Mouse (Mus musculus) midbrain, embryonic 14.5 days (tissue): ENCODE results near the gene Reck. TPM values are rescaled to one million over a fixed set of nuclear protein-coding genes. Genes with fewer than 3 reads are reported as not detected.

ENCODE experiments used
- ATAC-seq: fragments of 200-750 bp; cut with Nextera tagmentation; 2 replicates; pipeline ENCODE4 v1.8.0; 2017; ENCODE audit warnings: moderate number of reproducible peaks, moderate library complexity; ENCODE audit not compliant: low FRiP score, low TSS enrichment
- DNase-seq: peaks from one replicate; pipeline ENCODE4 v3.0.0-alpha.2; 2015
- H3K27ac ChIP-seq: fragments of 300-500 bp; sonication (generic); replicated peaks from 2 replicates; pipeline ENCODE4 v1.5.1; 2014; ENCODE audit warnings: mild to moderate bottlenecking, low read depth, low read length, moderate library complexity
- H3K27me3 ChIP-seq: fragments of 300-500 bp; sonication (generic); 2 replicates; pipeline ENCODE4 v1.6.1; 2014; ENCODE audit warnings: low read length, control low read depth, mixed read lengths; ENCODE audit not compliant: control insufficient read depth, insufficient read depth
- H3K36me3 ChIP-seq: fragments of 300-500 bp; sonication (generic); 2 replicates; pipeline ENCODE4 v1.6.1; 2014; ENCODE audit warnings: low read length, control low read depth; ENCODE audit not compliant: control insufficient read depth, insufficient read depth
- H3K4me1 ChIP-seq: fragments of 300-500 bp; sonication (generic); 2 replicates; pipeline ENCODE4 v1.6.1; 2014; ENCODE audit warnings: mild to moderate bottlenecking, antibody characterized with exemption, low read length, control low read depth; ENCODE audit not compliant: control insufficient read depth, insufficient read depth
- H3K4me2 ChIP-seq: fragments of 300-500 bp; sonication (generic); 2 replicates; pipeline ENCODE4 v1.6.1; 2014; ENCODE audit warnings: mild to moderate bottlenecking, low read length, moderate library complexity
- H3K4me3 ChIP-seq: fragments of 300-500 bp; sonication (generic); replicated peaks from 2 replicates; pipeline ENCODE4 v1.5.1; 2014; ENCODE audit warnings: low read depth, low read length
- H3K9ac ChIP-seq: fragments of 300-500 bp; sonication (generic); replicated peaks from 2 replicates; pipeline ENCODE4 v1.6.1; 2014; ENCODE audit warnings: mild to moderate bottlenecking, low read length, moderate library complexity
- H3K9me3 ChIP-seq: fragments of 300-500 bp; sonication (generic); 2 replicates; pipeline ENCODE4 v1.6.1; 2016; ENCODE audit warnings: low read length, control low read depth, mixed read lengths; ENCODE audit not compliant: control insufficient read depth
- WGBS: fragments of 180-500 bp; shearing (Covaris S2); extraction: QIAGEN DNeasy Blood & Tissue Kit; methylation state at CpG from one replicate; pipeline ENCODE4 v1.1.7; 2014; 5-methylcytosine and 5-hydroxymethylcytosine counted together
- polyA plus RNA-seq: library from polyadenylated mRNA; unstranded; fragments of >200 nt; fragmentation: Nextera tagmentation; extraction: Ambion mirVana; gene quantifications from 2 replicates; pipeline ENCODE4 v1.2.1, GENCODE M21; 2014

Reck gene
- polyA plus RNA-seq, 1 experiment from 2014 or later: 6.8 TPM

DNA sequence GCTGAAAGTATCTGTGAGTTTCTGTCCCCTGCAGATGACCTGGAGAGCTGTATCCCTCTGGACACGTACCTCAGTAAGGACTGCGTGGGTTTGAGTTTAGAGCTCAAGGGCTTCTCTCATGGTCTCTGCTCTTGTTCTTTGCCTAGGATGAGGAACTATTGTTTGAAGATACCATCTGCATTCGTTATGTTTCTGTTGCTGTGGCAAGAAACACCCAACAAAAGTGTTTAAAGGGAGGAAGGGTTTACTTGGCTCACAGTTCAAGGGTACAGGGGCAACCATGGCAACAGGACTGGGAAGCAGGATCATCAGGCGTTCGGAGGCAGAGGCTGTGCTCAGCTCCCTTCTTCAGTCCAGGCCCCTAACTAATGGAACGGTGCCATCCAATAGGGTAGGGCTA lies 49.8 kb downstream of the Reck start:
- peaks cover 55% of the 10 kb centered on the region for H3K36me3 ChIP-seq
- DNase-seq (no peak), ATAC-seq (no peak)
- H3K27me3 ChIP-seq: no peaks in the 10 kb centered on the region
- no peak overlapping the region for H3K27ac ChIP-seq
- no peak overlapping the region for H3K4me3 ChIP-seq
- WGBS: 77% methylated on average over 6 of the region's 6 CpGs
- H3K9me3 ChIP-seq: no peaks in the 10 kb centered on the region
- no peaks in the 10 kb centered on the region for H3K4me1 ChIP-seq
- no peak overlapping the region for H3K9ac ChIP-seq
- no peak overlapping the region for H3K4me2 ChIP-seq

DNA sequence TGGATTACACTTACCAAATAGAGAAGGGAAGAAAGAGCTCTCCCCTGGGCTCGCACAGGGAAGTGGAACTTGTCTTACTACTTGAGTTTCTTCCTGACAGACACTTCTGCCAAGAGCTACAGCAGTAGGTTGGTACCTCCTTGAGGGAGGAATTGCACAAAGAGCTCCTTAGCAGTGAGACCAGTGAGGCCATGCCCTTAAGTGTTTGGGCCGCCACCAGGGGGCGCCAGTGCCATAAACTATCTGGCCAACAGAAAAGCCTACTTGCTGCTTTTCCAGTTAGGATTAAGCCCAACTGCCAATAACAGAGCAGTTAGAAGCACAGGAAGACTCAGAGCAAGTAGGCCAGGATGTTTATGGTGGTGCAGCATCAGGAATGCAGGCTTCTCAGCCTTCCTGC lies 50.4 kb downstream of the Reck start:
- no peak for ATAC-seq

DNA sequence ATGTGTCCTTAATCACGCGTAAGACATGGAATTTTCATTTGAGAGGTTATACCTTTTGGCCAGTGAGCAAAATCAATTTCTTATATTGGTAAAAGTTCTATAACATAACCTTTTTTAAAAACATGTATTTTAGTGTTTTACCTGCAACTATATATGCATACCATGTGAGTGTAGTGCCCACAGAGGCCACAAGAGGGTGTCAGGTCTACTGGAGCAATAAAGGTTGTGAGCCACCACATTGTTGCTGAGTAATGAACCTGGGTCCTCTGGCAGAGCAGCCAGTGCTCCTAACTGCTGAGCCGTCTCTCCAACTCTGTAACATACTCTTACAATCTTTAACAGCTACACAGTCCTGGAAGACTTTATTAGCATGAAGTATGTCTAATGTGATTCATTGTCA lies 52.5 kb downstream of the Reck start:
- no peak overlapping the region for H3K27ac ChIP-seq
- H3K4me2 ChIP-seq: no peak overlapping the region
- ATAC-seq (no peak), DNase-seq (peak; percentile 27)
- H3K4me3 ChIP-seq: no peak overlapping the region
- peaks cover 72% of the 10 kb centered on the region for H3K36me3 ChIP-seq
- H3K9ac ChIP-seq: no peak overlapping the region
- no peaks in the 10 kb centered on the region for H3K9me3 ChIP-seq
- WGBS: 91% methylated on average over 3 of the region's 3 CpGs
- no peaks in the 10 kb centered on the region for H3K4me1 ChIP-seq
- no peaks in the 10 kb centered on the region for H3K27me3 ChIP-seq

More for the DNA sequence above, 50.4 kb downstream of the Reck start:
- H3K27ac ChIP-seq: no peak overlapping the region
- H3K27me3 ChIP-seq: no peaks in the 10 kb centered on the region
- no peak overlapping the region for H3K4me2 ChIP-seq
- H3K9me3 ChIP-seq: no peaks in the 10 kb centered on the region
- no peaks in the 10 kb centered on the region for H3K4me1 ChIP-seq
- H3K36me3 ChIP-seq: peaks cover 57% of the 10 kb centered on the region
- H3K4me3 ChIP-seq: no peak overlapping the region
- peak; percentile 92 for DNase-seq
- H3K9ac ChIP-seq: no peak overlapping the region
- WGBS: 15% methylated on average over 3 of the region's 3 CpGs

DNA sequence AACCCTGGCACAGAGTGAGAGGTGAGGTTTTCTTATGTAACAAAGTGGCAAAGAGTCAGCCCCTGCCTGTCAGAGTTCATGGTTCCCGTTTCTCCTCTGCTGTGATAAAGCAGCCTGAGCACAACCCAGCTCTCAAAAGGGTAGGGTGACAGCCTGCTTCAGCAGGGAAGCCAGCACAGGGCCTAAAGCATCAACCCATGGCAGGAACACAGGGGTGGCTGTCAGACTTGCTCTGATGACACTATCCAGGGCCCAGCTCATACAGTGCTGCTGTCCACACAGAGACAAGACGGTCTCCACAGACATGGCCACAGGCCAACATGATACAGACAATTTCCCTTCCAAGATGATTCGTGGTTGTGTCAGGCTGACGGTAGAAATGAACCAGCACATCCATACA lies 56.5 kb downstream of the Reck start:
- DNase-seq (no peak), ATAC-seq (no peak)
- H3K27me3 ChIP-seq: no peaks in the 10 kb centered on the region
- no peaks in the 10 kb centered on the region for H3K9me3 ChIP-seq
- peaks cover 69% of the 10 kb centered on the region for H3K36me3 ChIP-seq
- no peak overlapping the region for H3K9ac ChIP-seq
- no peak overlapping the region for H3K4me3 ChIP-seq
- no peak overlapping the region for H3K27ac ChIP-seq
- no peak overlapping the region for H3K4me2 ChIP-seq
- no peaks in the 10 kb centered on the region for H3K4me1 ChIP-seq
- 92% methylated on average over 4 of the region's 4 CpGs for WGBS

DNA sequence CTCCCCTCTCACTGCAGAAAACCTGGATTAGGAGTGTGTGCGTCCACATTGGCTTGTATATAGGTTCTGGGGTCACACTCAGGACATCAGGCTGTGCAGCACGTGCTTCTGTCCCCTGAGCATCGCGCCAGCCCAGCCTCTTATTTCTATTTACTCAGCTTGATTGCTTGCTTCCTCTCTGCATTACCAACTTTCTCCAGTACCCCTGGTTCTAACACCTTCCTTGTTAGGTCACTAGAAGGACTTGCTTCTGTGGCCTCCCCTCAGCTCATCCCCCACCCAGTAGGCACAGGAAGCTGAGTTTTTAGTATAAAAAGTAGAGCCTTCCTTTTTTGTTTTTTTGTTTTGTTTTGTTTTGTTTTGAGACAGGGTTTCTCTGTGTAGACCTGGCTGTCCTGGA lies 60.9 kb downstream of the Reck start:
- H3K4me1 ChIP-seq: no peaks in the 10 kb centered on the region
- no peak for ATAC-seq
- no peak overlapping the region for H3K27ac ChIP-seq
- no peak for DNase-seq
- H3K9ac ChIP-seq: no peak overlapping the region
- WGBS: 87% methylated on average over 4 of the region's 4 CpGs
- H3K9me3 ChIP-seq: no peaks in the 10 kb centered on the region
- peaks cover 55% of the 10 kb centered on the region for H3K36me3 ChIP-seq
- no peak overlapping the region for H3K4me2 ChIP-seq
- H3K4me3 ChIP-seq: no peak overlapping the region
- no peaks in the 10 kb centered on the region for H3K27me3 ChIP-seq

DNA sequence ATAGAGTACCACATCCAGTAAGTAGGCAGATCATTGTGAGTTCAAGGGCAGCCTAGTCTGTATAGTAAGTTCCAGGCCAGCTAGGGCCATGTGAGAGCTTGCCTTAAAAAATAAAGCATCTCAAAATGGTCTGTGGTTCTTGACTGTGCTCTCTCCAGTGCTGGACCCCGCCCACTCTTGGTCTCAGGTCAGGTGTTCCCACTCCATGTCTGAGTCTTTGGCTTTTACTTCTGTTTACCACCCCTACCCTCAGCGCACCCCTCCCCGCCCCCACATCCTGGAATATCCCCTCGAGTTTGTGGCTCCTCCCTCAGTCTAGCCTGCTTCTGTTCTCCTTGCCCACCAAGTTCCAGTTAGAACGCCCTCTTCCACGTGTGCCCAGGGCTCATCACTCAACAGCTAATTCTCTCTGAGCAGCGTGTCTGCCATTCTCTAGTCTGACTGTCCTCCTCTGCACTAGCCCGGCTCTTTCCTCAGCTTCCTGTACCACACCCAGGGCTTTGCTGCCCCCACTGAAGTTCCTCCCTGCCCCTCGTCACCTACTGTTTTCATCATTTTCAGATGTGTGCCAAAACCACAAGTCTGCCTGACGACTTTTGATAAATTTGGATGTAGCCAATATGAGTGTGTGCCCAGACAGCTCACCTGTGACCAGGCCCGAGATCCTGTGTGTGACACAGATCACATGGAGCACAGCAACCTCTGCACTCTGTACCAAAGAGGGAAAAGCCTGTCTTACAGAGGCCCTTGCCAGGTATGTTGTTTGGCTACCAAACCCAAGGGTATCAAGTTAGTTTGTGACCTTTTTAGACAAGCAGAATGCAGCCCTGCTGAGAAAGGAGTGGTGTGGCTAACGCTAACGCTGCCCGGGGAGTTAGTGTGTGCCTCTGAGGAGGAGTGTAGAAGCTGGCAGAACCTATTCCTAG lies 61.7 kb downstream of the Reck start:
- no peak for ATAC-seq
- Histone ChIP-seq H3K36me3 (peaks cover 56% of the 10 kb centered on the region), H3K4me2 (no peak overlapping the region), H3K9ac (no peak overlapping the region), H3K27ac (no peak overlapping the region), H3K27me3 (no peaks in the 10 kb centered on the region), H3K4me1 (no peaks in the 10 kb centered on the region), H3K4me3 (no peak overlapping the region), H3K9me3 (no peaks in the 10 kb centered on the region)
- no peak for DNase-seq
- WGBS: 85% methylated on average over 14 of the region's 14 CpGs

DNA sequence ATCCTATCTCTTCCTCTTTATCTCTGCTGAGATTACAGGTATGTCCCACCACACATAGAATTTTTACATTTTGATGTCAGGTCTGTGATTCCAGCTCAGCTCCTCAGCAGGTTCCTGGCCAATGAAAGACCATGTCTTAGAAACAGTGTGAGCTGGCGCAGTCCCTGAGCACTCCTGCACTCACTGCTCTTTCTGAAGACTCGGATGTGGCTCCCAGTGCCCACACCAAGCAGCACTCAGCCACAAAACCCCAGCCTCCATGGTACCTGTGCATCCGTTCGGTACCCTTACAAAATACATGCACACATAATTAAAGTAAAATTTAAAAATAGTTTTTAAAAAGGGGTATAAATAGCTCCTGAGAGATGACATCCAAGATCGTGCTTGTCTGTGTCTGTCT lies 66.0 kb downstream of the Reck start:
- ATAC-seq (no peak), DNase-seq (no peak)
- 95% methylated on average over 5 of the region's 5 CpGs for WGBS
- no peak overlapping the region for H3K4me3 ChIP-seq
- H3K27ac ChIP-seq: no peak overlapping the region
- no peak overlapping the region for H3K9ac ChIP-seq
- no peak overlapping the region for H3K4me2 ChIP-seq
- H3K27me3 ChIP-seq: no peaks in the 10 kb centered on the region
- peaks cover 52% of the 10 kb centered on the region for H3K36me3 ChIP-seq
- H3K9me3 ChIP-seq: no peaks in the 10 kb centered on the region
- no peaks in the 10 kb centered on the region for H3K4me1 ChIP-seq

DNA sequence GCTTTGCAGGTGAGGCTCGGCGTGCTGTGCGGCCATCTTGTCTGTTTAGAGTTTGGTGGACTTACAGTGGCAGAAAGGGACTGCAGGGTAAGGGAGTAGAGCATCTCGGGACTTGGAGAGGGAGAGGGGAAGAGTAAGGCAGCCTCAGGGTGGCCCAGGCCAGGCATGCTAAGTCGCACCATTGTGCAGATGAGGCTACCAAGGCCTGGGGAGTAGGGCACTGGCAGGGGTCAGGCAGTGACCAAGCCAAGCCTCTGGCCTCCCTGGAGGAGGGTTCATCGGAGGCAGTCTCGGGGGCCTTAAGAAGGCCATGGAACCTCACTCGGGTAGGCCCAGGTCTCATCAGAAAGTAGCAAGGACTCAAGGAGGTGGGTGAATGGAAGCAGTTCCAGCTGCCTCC lies 67.1 kb downstream of the Reck start:
- no peak overlapping the region for H3K4me2 ChIP-seq
- no peaks in the 10 kb centered on the region for H3K9me3 ChIP-seq
- H3K27ac ChIP-seq: no peak overlapping the region
- H3K36me3 ChIP-seq: peaks cover 55% of the 10 kb centered on the region
- WGBS: 88% methylated on average over 8 of the region's 8 CpGs
- DNase-seq: no peak
- H3K4me1 ChIP-seq: no peaks in the 10 kb centered on the region
- H3K27me3 ChIP-seq: no peaks in the 10 kb centered on the region
- H3K4me3 ChIP-seq: no peak overlapping the region
- H3K9ac ChIP-seq: no peak overlapping the region
- ATAC-seq: no peak

DNA sequence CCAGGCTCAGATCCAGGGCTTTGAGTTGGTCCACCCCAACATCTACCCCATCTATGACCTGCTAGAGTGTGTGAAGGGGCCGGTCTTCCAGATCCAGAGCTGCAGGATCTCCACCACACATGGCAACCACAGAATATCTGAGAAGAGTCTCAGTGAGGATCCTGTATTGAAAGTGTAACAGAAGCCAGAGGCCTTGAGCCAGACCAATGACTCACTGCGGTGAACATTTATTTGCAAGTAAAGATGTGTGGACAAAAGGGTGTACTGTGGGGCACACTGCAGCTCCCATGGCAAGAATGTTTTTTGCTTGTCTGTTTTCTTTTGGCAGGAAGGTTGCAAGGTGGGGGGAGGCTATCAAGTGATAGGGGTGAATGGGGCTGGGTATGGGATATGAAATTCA lies 72.2 kb downstream of the Reck start:
- no peak overlapping the region for H3K4me3 ChIP-seq
- ATAC-seq (no peak), DNase-seq (no peak)
- 97% methylated on average over 2 of the region's 2 CpGs for WGBS
- H3K27me3 ChIP-seq: no peaks in the 10 kb centered on the region
- H3K9me3 ChIP-seq: no peaks in the 10 kb centered on the region
- H3K27ac ChIP-seq: no peak overlapping the region
- no peak overlapping the region for H3K9ac ChIP-seq
- H3K36me3 ChIP-seq: peaks cover 18% of the 10 kb centered on the region
- H3K4me1 ChIP-seq: no peaks in the 10 kb centered on the region
- no peak overlapping the region for H3K4me2 ChIP-seq
